Mouse (Mus musculus): ENCODE results near the gene Figla.

DNA sequence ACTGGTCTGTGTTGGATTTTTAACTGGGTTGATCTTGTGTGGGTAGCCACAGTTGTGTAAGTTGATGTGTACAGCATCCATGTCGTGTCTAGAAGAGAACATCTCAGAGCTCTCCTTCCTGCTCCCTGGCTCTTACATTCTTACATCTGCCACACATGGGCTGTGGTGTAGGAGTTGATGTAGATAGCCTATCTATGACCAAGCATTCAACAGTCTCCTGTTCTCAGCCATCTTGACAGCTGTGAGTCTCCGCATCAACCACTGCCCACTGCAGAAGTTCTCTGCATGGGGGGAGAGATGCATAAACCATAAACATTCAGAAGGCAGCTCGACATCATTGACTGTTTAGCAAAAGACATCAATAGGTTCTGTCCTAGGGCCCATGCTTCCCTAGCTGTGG is 53.9 kb downstream of the Figla start:
- TF ChIP-seq POLR2A (IDR thresholded peaks at IDR 0.05; ENCODE audit: control insufficient read depth, extremely low read depth, insufficient read depth, low read length, poor library complexity): no peak
- TF ChIP-seq CTCF (IDR thresholded peaks at IDR 0.05; ENCODE audit: borderline replicate concordance, control insufficient read depth, extremely low read depth, insufficient read depth, low read length, poor library complexity): no peak
